Mouse (Mus musculus): ENCODE data around the gene Zfp708. TPM values are rescaled to one million over a fixed set of nuclear protein-coding genes. Genes with fewer than 3 reads are reported as not detected.

Zfp708 gene
- polyA plus RNA-seq, 1 experiment, result 0.11 TPM

GRCm38 (mm10) chr13:67072786-67073185, 25.0 kb downstream of the Zfp708 start:
- Histone ChIP-seq H3K79me2 (ENCODE audit: control insufficient read depth, insufficient read depth) (no peaks in the 10 kb centered on the region), H3K4me3 (no peak overlapping the region), H3K36me3 (ENCODE audit: control insufficient read depth, insufficient read depth) (peaks cover 29% of the 10 kb centered on the region), H3K27me3 (ENCODE audit: control insufficient read depth, insufficient read depth, insufficient read length) (no peaks in the 10 kb centered on the region), H3ac (ENCODE audit: control insufficient read depth, insufficient read length) (no peak overlapping the region), H3K4me2 (ENCODE audit: low read depth) (no peak overlapping the region)
- TF ChIP-seq MYOG (IDR thresholded peaks at IDR 0.05; ENCODE audit: control insufficient read depth in 1 of 3, insufficient read depth in 1 of 3, insufficient read length in 2 of 3, low read depth in 2 of 3) (no peak), REST (IDR thresholded peaks at IDR 0.05; ENCODE audit: insufficient read depth, insufficient read length) (no peak), POLR2AphosphoS2 (IDR thresholded peaks at IDR 0.05; ENCODE audit: insufficient read length, low read depth) (no peak), POLR2A (IDR thresholded peaks at IDR 0.05; ENCODE audit: insufficient read length, low read depth) (no peak), SRF (IDR thresholded peaks at IDR 0.05; ENCODE audit: control insufficient read depth, insufficient read length, low read depth) (no peak), TCF3 (IDR thresholded peaks at IDR 0.05; ENCODE audit: insufficient read length, low read depth) (no peak), CEBPB (IDR thresholded peaks at IDR 0.05; ENCODE audit: insufficient read depth, poor library complexity, severe bottlenecking) (no peak), MYOD1 (IDR thresholded peaks at IDR 0.05; ENCODE audit: control insufficient read depth in 1 of 3, insufficient read length in 2 of 3, low read depth in 2 of 3) (no peak), MAX (IDR thresholded peaks at IDR 0.05; ENCODE audit: low read depth) (no peak), E2F4 (IDR thresholded peaks at IDR 0.05; ENCODE audit: insufficient read depth) (no peak), USF1 (IDR thresholded peaks at IDR 0.05; ENCODE audit: low read depth) (no peak)

GRCm38 (mm10) chr13:67065386-67065785, 32.4 kb downstream of the Zfp708 start:
- H3ac ChIP-seq (ENCODE audit: control insufficient read depth, insufficient read length), result no peak overlapping the region
- TF ChIP-seq USF1 (IDR thresholded peaks at IDR 0.05; ENCODE audit: low read depth), result no peak
- no peak for TF ChIP-seq POLR2A (IDR thresholded peaks at IDR 0.05; ENCODE audit: insufficient read length, low read depth)
- TF ChIP-seq CEBPB (IDR thresholded peaks at IDR 0.05; ENCODE audit: insufficient read depth, poor library complexity, severe bottlenecking), result no peak
- TF ChIP-seq E2F4 (IDR thresholded peaks at IDR 0.05; ENCODE audit: insufficient read depth), result no peak
- no peak for TF ChIP-seq REST (IDR thresholded peaks at IDR 0.05; ENCODE audit: insufficient read depth, insufficient read length)
- no peak for TF ChIP-seq SRF (IDR thresholded peaks at IDR 0.05; ENCODE audit: control insufficient read depth, insufficient read length, low read depth)
- no peak for TF ChIP-seq TCF12 (IDR thresholded peaks at IDR 0.05; ENCODE audit: insufficient read depth, poor library complexity, severe bottlenecking)
- TF ChIP-seq MYOD1 (IDR thresholded peaks at IDR 0.05; ENCODE audit: control insufficient read depth in 1 of 3, insufficient read length in 2 of 3, low read depth in 2 of 3), result no peak
- TF ChIP-seq MAX (IDR thresholded peaks at IDR 0.05; ENCODE audit: low read depth), result no peak
- TF ChIP-seq TCF3 (IDR thresholded peaks at IDR 0.05; ENCODE audit: insufficient read length, low read depth), result no peak
- no peak for TF ChIP-seq MYOG (IDR thresholded peaks at IDR 0.05; ENCODE audit: control insufficient read depth in 1 of 3, insufficient read depth in 1 of 3, insufficient read length in 2 of 3, low read depth in 2 of 3)
- TF ChIP-seq POLR2AphosphoS2 (IDR thresholded peaks at IDR 0.05; ENCODE audit: insufficient read length, low read depth), result no peak
- H3K36me3 ChIP-seq (ENCODE audit: control insufficient read depth, insufficient read depth), result peaks cover 9% of the 10 kb centered on the region
- H3K4me3 ChIP-seq, result no peak overlapping the region
- no peaks in the 10 kb centered on the region for H3K79me2 ChIP-seq (ENCODE audit: control insufficient read depth, insufficient read depth)
- H3K27me3 ChIP-seq (ENCODE audit: control insufficient read depth, insufficient read depth, insufficient read length), result no peaks in the 10 kb centered on the region
- H3K4me2 ChIP-seq (ENCODE audit: low read depth), result no peak overlapping the region

- Histone ChIP-seq H3K4me2 (ENCODE audit: low read depth) (no peak overlapping the region), H3K36me3 (ENCODE audit: control insufficient read depth, insufficient read depth) (no peaks in the 10 kb centered on the region), H3ac (ENCODE audit: control insufficient read depth, insufficient read length) (no peak overlapping the region), H3K27me3 (ENCODE audit: control insufficient read depth, insufficient read depth, insufficient read length) (no peaks in the 10 kb centered on the region), H3K4me3 (no peak overlapping the region), H3K79me2 (ENCODE audit: control insufficient read depth, insufficient read depth) (no peaks in the 10 kb centered on the region)
- TF ChIP-seq CEBPB (IDR thresholded peaks at IDR 0.05; ENCODE audit: insufficient read depth, poor library complexity, severe bottlenecking), result no peak
- TF ChIP-seq POLR2A (IDR thresholded peaks at IDR 0.05; ENCODE audit: insufficient read length, low read depth), result no peak
- no peak for TF ChIP-seq POLR2AphosphoS2 (IDR thresholded peaks at IDR 0.05; ENCODE audit: insufficient read length, low read depth)
- no peak for TF ChIP-seq MYOG (IDR thresholded peaks at IDR 0.05; ENCODE audit: control insufficient read depth in 1 of 3, insufficient read depth in 1 of 3, insufficient read length in 2 of 3, low read depth in 2 of 3)
- no peak for TF ChIP-seq REST (IDR thresholded peaks at IDR 0.05; ENCODE audit: insufficient read depth, insufficient read length)
Observed at GRCm38 (mm10) chr13:67062427-67062826, 35.3 kb downstream of the Zfp708 start.

- H3K27me3 ChIP-seq (ENCODE audit: control insufficient read depth, insufficient read depth, insufficient read length), result no peaks in the 10 kb centered on the region
- no peaks in the 10 kb centered on the region for H3K36me3 ChIP-seq (ENCODE audit: control insufficient read depth, insufficient read depth)
- no peak within 1 kb of the TSS for H3ac ChIP-seq (ENCODE audit: control insufficient read depth, insufficient read length)
- TF ChIP-seq POLR2A (IDR thresholded peaks at IDR 0.05; ENCODE audit: insufficient read length, low read depth) (peak; percentile 50), CEBPB (IDR thresholded peaks at IDR 0.05; ENCODE audit: insufficient read depth, poor library complexity, severe bottlenecking) (no peak), USF1 (IDR thresholded peaks at IDR 0.05; ENCODE audit: low read depth) (no peak)
- peak within 1 kb of the TSS; percentile 76 for H3K4me3 ChIP-seq
- no peaks in the 10 kb centered on the region for H3K79me2 ChIP-seq (ENCODE audit: control insufficient read depth, insufficient read depth)
- peak within 1 kb of the TSS; percentile 96 for H3K4me2 ChIP-seq (ENCODE audit: low read depth)
Observed at GRCm38 (mm10) chr13:67060786-67061358, 36.9 kb downstream of the Zfp708 start, which contains the start of gene Zfp712. Zfp712 (minus strand) TSS chr13:67061170.

DNA sequence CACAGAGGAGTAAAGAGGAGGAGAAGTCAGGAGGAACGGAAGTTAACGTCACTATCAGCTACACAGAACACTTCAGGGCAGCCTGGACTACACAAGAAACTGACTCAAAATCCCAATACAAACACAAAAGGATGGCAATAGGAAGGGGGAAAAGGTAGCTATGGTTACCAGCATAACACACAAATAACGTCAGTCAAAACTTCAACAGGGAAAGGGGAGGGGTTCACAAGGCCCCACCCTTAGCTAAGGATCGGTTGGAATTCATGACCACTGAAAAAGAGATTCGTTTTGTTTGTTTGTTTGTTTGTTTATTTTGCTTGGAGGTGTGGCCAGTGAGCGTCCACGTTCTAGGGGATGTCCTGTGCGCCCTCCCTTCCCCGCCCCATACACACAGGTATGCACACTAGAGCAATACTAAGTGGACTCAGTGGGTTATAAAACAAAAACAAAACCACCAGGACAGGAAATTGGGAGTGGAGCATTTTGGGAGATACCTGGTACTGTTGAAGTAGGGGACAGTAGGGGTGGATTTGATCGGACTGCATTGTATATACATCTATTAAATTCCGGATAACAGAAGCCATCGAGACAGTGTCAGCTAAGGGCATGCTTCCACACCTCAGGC, 37.5 kb downstream of the Zfp708 start:
- no peaks in the 10 kb centered on the region for H3K27me3 ChIP-seq (ENCODE audit: control insufficient read depth, insufficient read depth, insufficient read length)
- peak overlapping the region; percentile 96 for H3K4me2 ChIP-seq (ENCODE audit: low read depth)
- no peaks in the 10 kb centered on the region for H3K36me3 ChIP-seq (ENCODE audit: control insufficient read depth, insufficient read depth)
- no peak overlapping the region for H3ac ChIP-seq (ENCODE audit: control insufficient read depth, insufficient read length)
- H3K4me3 ChIP-seq, result peak overlapping the region; percentile 76
- no peaks in the 10 kb centered on the region for H3K79me2 ChIP-seq (ENCODE audit: control insufficient read depth, insufficient read depth)
- TF ChIP-seq TCF12 (IDR thresholded peaks at IDR 0.05; ENCODE audit: insufficient read depth, poor library complexity, severe bottlenecking), result no peak
- no peak for TF ChIP-seq E2F4 (IDR thresholded peaks at IDR 0.05; ENCODE audit: insufficient read depth)
- TF ChIP-seq TCF3 (IDR thresholded peaks at IDR 0.05; ENCODE audit: insufficient read length, low read depth), result no peak
- no peak for TF ChIP-seq MYOD1 (IDR thresholded peaks at IDR 0.05; ENCODE audit: control insufficient read depth in 1 of 3, insufficient read length in 2 of 3, low read depth in 2 of 3)
- TF ChIP-seq MAX (IDR thresholded peaks at IDR 0.05; ENCODE audit: low read depth), result no peak
- no peak for TF ChIP-seq SRF (IDR thresholded peaks at IDR 0.05; ENCODE audit: control insufficient read depth, insufficient read length, low read depth)
- TF ChIP-seq MYOG (IDR thresholded peaks at IDR 0.05; ENCODE audit: control insufficient read depth in 1 of 3, insufficient read depth in 1 of 3, insufficient read length in 2 of 3, low read depth in 2 of 3), result no peak
- no peak for TF ChIP-seq REST (IDR thresholded peaks at IDR 0.05; ENCODE audit: insufficient read depth, insufficient read length)
- no peak for TF ChIP-seq POLR2A (IDR thresholded peaks at IDR 0.05; ENCODE audit: insufficient read length, low read depth)
- TF ChIP-seq CEBPB (IDR thresholded peaks at IDR 0.05; ENCODE audit: insufficient read depth, poor library complexity, severe bottlenecking), result no peak
- TF ChIP-seq POLR2AphosphoS2 (IDR thresholded peaks at IDR 0.05; ENCODE audit: insufficient read length, low read depth), result no peak
- TF ChIP-seq USF1 (IDR thresholded peaks at IDR 0.05; ENCODE audit: low read depth), result no peak
